Mouse (Mus musculus) neural tube, embryonic 13.5 days (tissue): ENCODE results near the gene Syne3. TPM values are rescaled to one million over a fixed set of nuclear protein-coding genes. Genes with fewer than 3 reads are reported as not detected.

Experiments used
- ATAC-seq: fragments of 200-750 bp; cut with Nextera tagmentation; 2 replicates; pipeline ENCODE4 v1.8.0; 2017; ENCODE audit warnings: low read depth, mild to moderate bottlenecking, moderate TSS enrichment, moderate library complexity
- H3K27ac ChIP-seq: fragments of 300-500 bp; sonication (generic); replicated peaks from 2 replicates; pipeline ENCODE4 v1.5.1; 2015; ENCODE audit warnings: moderate library complexity, mild to moderate bottlenecking, inconsistent platforms
- H3K27me3 ChIP-seq: fragments of 300-500 bp; sonication (generic); 2 replicates; pipeline ENCODE4 v1.6.1; 2015; ENCODE audit warnings: mild to moderate bottlenecking, inconsistent platforms
- H3K36me3 ChIP-seq: fragments of 300-500 bp; sonication (generic); 2 replicates; pipeline ENCODE4 v1.6.1; 2015; ENCODE audit warnings: mild to moderate bottlenecking, inconsistent platforms
- H3K4me1 ChIP-seq: fragments of 300-500 bp; sonication (generic); replicated peaks from 2 replicates; pipeline ENCODE4 v1.6.1; 2015; ENCODE audit warnings: inconsistent platforms
- H3K4me2 ChIP-seq: fragments of 300-500 bp; sonication (generic); 2 replicates; pipeline ENCODE4 v1.6.1; 2015; ENCODE audit warnings: inconsistent platforms, mild to moderate bottlenecking, moderate library complexity
- H3K4me3 ChIP-seq: fragments of 300-500 bp; sonication (generic); 2 replicates; pipeline ENCODE4 v1.5.1; 2015; ENCODE audit warnings: mild to moderate bottlenecking, inconsistent platforms
- H3K9ac ChIP-seq: fragments of 300-500 bp; sonication (generic); 2 replicates; pipeline ENCODE4 v1.6.1; 2015; ENCODE audit warnings: moderate library complexity, mild to moderate bottlenecking, inconsistent platforms
- H3K9me3 ChIP-seq: fragments of 300-500 bp; sonication (generic); 2 replicates; pipeline ENCODE4 v1.6.1; 2016; ENCODE audit warnings: inconsistent platforms
- WGBS: fragments of 180-500 bp; shearing (Covaris S2); methylation state at CpG from one replicate; pipeline ENCODE4 v1.1.7; 2015; 5-methylcytosine and 5-hydroxymethylcytosine counted together
- polyA plus RNA-seq: library from polyadenylated mRNA; unstranded; fragments of >200 nt; fragmentation: Nextera tagmentation; extraction: Ambion mirVana; gene quantifications from 2 replicates; pipeline ENCODE4 v1.2.1, GENCODE M21; 2015

Syne3 gene
- polyA plus RNA-seq, 1 experiment from 2014 or later, result 0.32 TPM

DNA sequence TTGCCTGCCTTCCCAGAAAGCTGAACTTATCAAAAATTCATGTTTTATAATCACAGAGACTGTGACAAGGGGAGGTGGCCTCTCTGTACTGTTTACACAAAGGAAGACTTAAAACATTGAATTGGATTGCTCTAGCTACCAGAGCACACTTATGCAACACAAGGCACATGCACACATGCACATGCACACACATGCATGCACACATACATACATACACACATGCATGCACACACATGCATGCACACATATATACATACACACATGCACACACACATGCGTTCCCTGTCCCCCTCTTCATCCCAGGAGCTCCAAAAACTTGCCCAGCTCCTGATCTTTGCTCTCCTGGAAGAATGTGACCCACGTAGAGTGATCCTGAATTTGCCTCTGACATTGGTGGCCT lies 83.8 kb downstream of the Syne3 start:
- no peaks in the 10 kb centered on the region for H3K36me3 ChIP-seq
- H3K27me3 ChIP-seq, result no peaks in the 10 kb centered on the region
- ATAC-seq, result no peak
- peaks cover 22% of the 10 kb centered on the region for H3K4me1 ChIP-seq
- WGBS, result 89% methylated on average over 2 of the region's 2 CpGs
- no peak overlapping the region for H3K27ac ChIP-seq
- no peak overlapping the region for H3K9ac ChIP-seq
- H3K4me2 ChIP-seq, result no peak overlapping the region
- no peaks in the 10 kb centered on the region for H3K9me3 ChIP-seq
- no peak overlapping the region for H3K4me3 ChIP-seq

GRCm38 (mm10) chr12:104925035-104925434 lies 84.6 kb downstream of the Syne3 start:
- H3K27ac ChIP-seq, result no peak overlapping the region
- 79% methylated on average over 5 of the region's 5 CpGs for WGBS
- no peaks in the 10 kb centered on the region for H3K9me3 ChIP-seq
- no peak for ATAC-seq
- no peak overlapping the region for H3K4me3 ChIP-seq
- H3K27me3 ChIP-seq, result no peaks in the 10 kb centered on the region
- no peak overlapping the region for H3K9ac ChIP-seq
- H3K36me3 ChIP-seq, result no peaks in the 10 kb centered on the region
- peaks cover 22% of the 10 kb centered on the region for H3K4me1 ChIP-seq
- no peak overlapping the region for H3K4me2 ChIP-seq

DNA sequence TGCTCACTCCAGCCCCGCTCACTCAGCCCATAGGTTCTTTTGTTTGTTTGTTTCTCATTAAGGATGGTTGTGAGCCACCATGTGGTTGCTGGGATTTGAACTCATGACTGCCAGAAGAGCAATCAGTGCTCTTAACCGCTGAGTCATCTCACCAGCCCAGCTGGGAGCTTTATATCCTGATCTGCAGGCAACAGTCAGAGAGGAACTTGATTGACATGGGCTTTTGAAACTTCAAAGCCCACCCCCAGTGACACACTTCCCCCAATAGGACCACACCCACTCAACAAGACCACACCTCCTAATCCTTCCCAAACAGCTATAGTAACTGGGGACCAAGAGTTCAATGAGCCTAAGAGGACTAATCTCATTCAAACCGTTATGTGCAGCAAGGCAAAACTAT lies 85.1 kb downstream of the Syne3 start:
- H3K4me3 ChIP-seq, result no peak overlapping the region
- 83% methylated on average over 3 of the region's 3 CpGs for WGBS
- no peak overlapping the region for H3K4me2 ChIP-seq
- H3K9ac ChIP-seq, result no peak overlapping the region
- peaks cover 22% of the 10 kb centered on the region for H3K4me1 ChIP-seq
- no peak for ATAC-seq
- H3K9me3 ChIP-seq, result no peaks in the 10 kb centered on the region
- H3K27ac ChIP-seq, result no peak overlapping the region
- H3K27me3 ChIP-seq, result no peaks in the 10 kb centered on the region
- H3K36me3 ChIP-seq, result no peaks in the 10 kb centered on the region

DNA sequence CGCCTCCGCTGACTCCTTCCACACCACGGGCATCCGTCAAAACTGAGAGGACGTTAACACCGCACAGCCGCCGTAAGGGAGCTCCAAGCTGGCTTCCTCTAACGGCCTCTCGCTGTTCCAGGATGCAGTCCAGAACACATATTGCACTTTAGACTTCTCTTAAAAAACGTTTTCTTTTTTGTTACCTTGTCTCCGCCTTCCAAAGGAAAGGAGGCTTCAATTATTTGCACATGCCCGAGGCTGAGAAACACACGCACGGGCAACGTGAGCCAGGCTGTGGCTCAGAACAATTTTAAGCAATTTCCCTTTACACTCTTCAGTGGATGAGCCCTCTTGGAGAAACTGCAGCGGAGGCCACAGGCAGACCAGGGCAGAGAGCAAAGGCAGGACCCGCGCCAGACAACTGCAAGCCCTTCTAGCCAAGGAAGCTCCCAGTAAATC lies 85.6 kb downstream of the Syne3 start:
- H3K27ac ChIP-seq, result no peak overlapping the region
- no peak for ATAC-seq
- 50% methylated on average over 19 of the region's 19 CpGs for WGBS
- H3K4me3 ChIP-seq, result no peak overlapping the region
- H3K27me3 ChIP-seq, result no peaks in the 10 kb centered on the region
- peaks cover 22% of the 10 kb centered on the region for H3K4me1 ChIP-seq
- H3K4me2 ChIP-seq, result no peak overlapping the region
- H3K9me3 ChIP-seq, result no peaks in the 10 kb centered on the region
- H3K9ac ChIP-seq, result no peak overlapping the region
- no peaks in the 10 kb centered on the region for H3K36me3 ChIP-seq

DNA sequence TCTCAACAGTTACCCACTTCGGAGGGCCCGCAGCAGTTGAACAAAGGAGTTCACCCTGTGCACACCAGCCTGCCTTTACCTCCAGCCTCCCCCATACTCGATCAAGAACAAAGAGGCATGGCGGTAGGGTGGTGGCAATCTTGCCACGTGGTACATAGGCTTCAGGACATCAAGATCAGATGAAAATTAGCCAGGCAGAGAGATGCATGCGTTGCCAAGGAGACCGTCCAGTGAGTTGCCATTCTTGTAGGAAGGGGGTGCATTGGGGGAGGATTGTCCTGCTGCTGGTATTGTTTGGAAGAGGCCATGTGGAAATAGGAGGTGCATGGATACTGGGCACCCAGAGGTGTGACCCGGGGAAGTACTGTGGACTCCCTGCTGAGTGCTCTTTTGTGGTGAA lies 87.0 kb downstream of the Syne3 start:
- Histone ChIP-seq H3K4me2 (no peak overlapping the region), H3K4me3 (no peak overlapping the region), H3K4me1 (peaks cover 22% of the 10 kb centered on the region), H3K27ac (no peak overlapping the region), H3K9ac (no peak overlapping the region), H3K9me3 (no peaks in the 10 kb centered on the region), H3K36me3 (no peaks in the 10 kb centered on the region), H3K27me3 (no peaks in the 10 kb centered on the region)
- 50% methylated on average over 8 of the region's 8 CpGs for WGBS
- ATAC-seq, result peak; percentile 51

GRCm38 (mm10) chr12:104921071-104921470 lies 88.5 kb downstream of the Syne3 start:
- no peaks in the 10 kb centered on the region for H3K9me3 ChIP-seq
- no peaks in the 10 kb centered on the region for H3K27me3 ChIP-seq
- no peak overlapping the region for H3K4me2 ChIP-seq
- no peak overlapping the region for H3K27ac ChIP-seq
- no peak overlapping the region for H3K9ac ChIP-seq
- H3K4me1 ChIP-seq, result peaks cover 22% of the 10 kb centered on the region
- no peaks in the 10 kb centered on the region for H3K36me3 ChIP-seq
- ATAC-seq, result no peak
- WGBS, result 80% methylated on average over 7 of the region's 7 CpGs
- no peak overlapping the region for H3K4me3 ChIP-seq

DNA sequence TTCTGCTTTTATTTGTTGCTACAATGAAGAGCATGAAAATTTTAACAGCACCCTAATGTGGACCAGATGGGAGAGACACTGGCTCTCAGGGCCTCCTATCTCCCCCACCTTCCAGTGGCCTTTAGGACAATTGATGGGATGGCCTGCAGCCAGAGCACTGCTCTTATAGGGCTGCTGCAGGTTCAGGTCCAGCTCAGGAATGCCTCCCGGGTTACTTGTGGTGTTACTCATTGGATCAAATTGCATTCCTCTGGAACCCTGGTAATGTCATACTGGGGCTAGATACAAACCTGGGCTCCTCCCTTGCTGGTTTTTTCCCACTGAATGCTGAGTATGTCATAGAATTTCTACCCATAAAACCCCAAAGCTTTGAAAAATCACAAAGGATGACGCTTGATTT lies 90.4 kb downstream of the Syne3 start:
- Histone ChIP-seq H3K27me3 (no peaks in the 10 kb centered on the region), H3K9me3 (no peaks in the 10 kb centered on the region), H3K36me3 (no peaks in the 10 kb centered on the region), H3K4me2 (no peak overlapping the region), H3K4me1 (peaks cover 19% of the 10 kb centered on the region), H3K27ac (no peak overlapping the region), H3K9ac (no peak overlapping the region), H3K4me3 (no peak overlapping the region)
- ATAC-seq, result no peak
- WGBS, result 82% methylated on average over 2 of the region's 2 CpGs

GRCm38 (mm10) chr12:104917927-104918326 lies 91.7 kb downstream of the Syne3 start:
- H3K4me2 ChIP-seq, result no peak overlapping the region
- H3K4me1 ChIP-seq, result peaks cover 10% of the 10 kb centered on the region
- no peak overlapping the region for H3K27ac ChIP-seq
- no peak overlapping the region for H3K9ac ChIP-seq
- H3K4me3 ChIP-seq, result no peak overlapping the region
- no peak for ATAC-seq
- H3K27me3 ChIP-seq, result no peaks in the 10 kb centered on the region
- no peaks in the 10 kb centered on the region for H3K9me3 ChIP-seq
- 99% methylated on average over 2 of the region's 2 CpGs for WGBS
- no peaks in the 10 kb centered on the region for H3K36me3 ChIP-seq

DNA sequence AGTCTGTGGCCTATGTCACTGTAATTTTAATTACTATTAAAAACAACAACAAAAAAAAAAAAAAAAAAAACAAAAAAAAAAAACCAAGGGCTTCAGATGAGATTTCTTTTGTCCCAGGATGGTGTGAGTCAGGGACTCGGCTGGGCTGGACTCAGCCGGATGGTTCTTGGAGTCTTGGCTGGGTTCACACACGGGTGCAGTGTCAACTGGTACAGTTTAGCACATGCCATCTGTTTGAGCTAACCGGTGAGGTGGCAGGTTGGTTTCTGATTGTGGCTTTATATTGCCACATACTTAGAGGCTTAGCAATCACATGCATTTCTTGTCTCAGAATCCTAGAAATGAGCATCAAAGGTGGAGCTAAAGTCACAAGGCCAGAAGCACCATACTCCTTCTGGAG lies 92.3 kb downstream of the Syne3 start:
- Histone ChIP-seq H3K9ac (no peak overlapping the region), H3K4me3 (no peak overlapping the region), H3K9me3 (no peaks in the 10 kb centered on the region), H3K27me3 (no peaks in the 10 kb centered on the region), H3K36me3 (no peaks in the 10 kb centered on the region), H3K4me1 (0 out of 2 replicates have a peak, but pooled peaks cover 9% of the 10 kb centered on the region), H3K4me2 (no peak overlapping the region), H3K27ac (no peak overlapping the region)
- WGBS, result 95% methylated on average over 4 of the region's 4 CpGs
- ATAC-seq, result no peak

- 0 out of 2 replicates have a peak, but pooled peaks cover 9% of the 10 kb centered on the region for H3K4me1 ChIP-seq
- no peak overlapping the region for H3K27ac ChIP-seq
- no peaks in the 10 kb centered on the region for H3K9me3 ChIP-seq
- 88% methylated on average over 8 of the region's 8 CpGs for WGBS
- H3K4me2 ChIP-seq, result no peak overlapping the region
- ATAC-seq, result no peak
- H3K36me3 ChIP-seq, result no peaks in the 10 kb centered on the region
- H3K27me3 ChIP-seq, result no peaks in the 10 kb centered on the region
- H3K4me3 ChIP-seq, result no peak overlapping the region
- no peak overlapping the region for H3K9ac ChIP-seq
Measured at GRCm38 (mm10) chr12:104916776-104917175, 92.8 kb downstream of the Syne3 start.

GRCm38 (mm10) chr12:104915681-104916080 lies 93.9 kb downstream of the Syne3 start:
- no peak overlapping the region for H3K9ac ChIP-seq
- H3K36me3 ChIP-seq, result no peaks in the 10 kb centered on the region
- 0 out of 2 replicates have a peak, but pooled peaks cover 1% of the 10 kb centered on the region for H3K27me3 ChIP-seq
- 0 out of 2 replicates have a peak, but pooled peaks cover 5% of the 10 kb centered on the region for H3K4me1 ChIP-seq
- no peak for ATAC-seq
- no peak overlapping the region for H3K4me3 ChIP-seq
- H3K27ac ChIP-seq, result no peak overlapping the region
- 44% methylated on average over 4 of the region's 4 CpGs for WGBS
- no peak overlapping the region for H3K4me2 ChIP-seq
- no peaks in the 10 kb centered on the region for H3K9me3 ChIP-seq

DNA sequence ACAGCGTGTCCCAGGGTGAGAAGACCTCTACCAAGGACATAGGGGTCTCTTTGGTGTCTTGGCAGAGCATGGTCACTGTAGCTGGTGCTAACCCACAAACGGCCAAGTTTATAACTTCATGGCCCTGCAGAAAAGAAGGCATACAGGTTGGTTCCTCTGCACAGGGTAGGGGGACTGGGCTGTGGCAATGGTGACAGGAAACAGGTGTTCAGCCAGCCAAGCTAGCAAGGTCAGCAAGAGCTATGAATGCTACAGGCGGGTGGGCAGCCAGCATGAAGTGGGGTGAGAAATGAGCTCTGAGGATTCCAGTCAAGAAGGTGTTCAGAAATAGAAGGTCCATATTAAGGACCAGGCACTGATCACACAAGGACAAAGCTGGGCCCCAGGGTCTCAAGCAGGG lies 96.6 kb downstream of the Syne3 start:
- peaks cover 18% of the 10 kb centered on the region for H3K4me1 ChIP-seq
- no peak for ATAC-seq
- H3K27ac ChIP-seq, result no peak overlapping the region
- H3K4me3 ChIP-seq, result no peak overlapping the region
- H3K9ac ChIP-seq, result no peak overlapping the region
- WGBS, result 52% methylated on average over 3 of the region's 3 CpGs
- no peaks in the 10 kb centered on the region for H3K36me3 ChIP-seq
- no peak overlapping the region for H3K4me2 ChIP-seq
- 0 out of 2 replicates have a peak, but pooled peaks cover 3% of the 10 kb centered on the region for H3K27me3 ChIP-seq
- H3K9me3 ChIP-seq, result no peaks in the 10 kb centered on the region

DNA sequence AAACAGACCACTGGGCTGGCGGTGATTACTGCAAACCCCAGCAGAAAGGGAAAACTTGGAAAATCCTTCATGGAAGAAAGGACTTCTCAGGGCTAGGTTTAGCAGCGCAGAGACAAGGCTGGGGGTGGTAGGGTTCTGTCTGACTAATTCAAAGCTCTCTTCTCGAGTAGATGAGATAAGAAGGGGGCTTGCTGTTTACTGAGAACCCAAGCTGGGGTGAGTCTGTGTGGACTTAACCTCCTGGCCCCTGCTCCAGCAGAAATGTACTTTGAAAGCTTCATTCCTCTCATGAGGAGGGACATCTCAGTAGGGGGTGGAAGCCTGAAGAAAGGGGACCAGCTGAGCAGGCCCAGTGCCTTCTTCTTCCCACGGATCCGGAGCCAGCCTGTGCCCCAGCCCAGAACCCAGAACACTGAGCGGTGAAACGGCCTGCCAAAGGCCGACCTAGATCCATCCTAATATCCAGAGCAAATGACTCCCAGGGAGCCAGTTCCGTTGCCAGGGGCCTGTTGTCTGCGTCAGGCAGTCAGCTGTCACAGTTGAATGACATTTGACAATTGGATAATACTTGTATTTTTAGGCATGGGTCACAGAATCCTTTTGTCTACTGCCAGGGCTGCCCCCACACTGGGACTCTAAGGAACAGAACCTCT lies 97.2 kb downstream of the Syne3 start:
- no peaks in the 10 kb centered on the region for H3K9me3 ChIP-seq
- no peak overlapping the region for H3K27ac ChIP-seq
- H3K9ac ChIP-seq, result no peak overlapping the region
- H3K4me3 ChIP-seq, result no peak overlapping the region
- ATAC-seq, result no peak
- no peaks in the 10 kb centered on the region for H3K36me3 ChIP-seq
- H3K4me2 ChIP-seq, result no peak overlapping the region
- 0 out of 2 replicates have a peak, but pooled peaks cover 3% of the 10 kb centered on the region for H3K27me3 ChIP-seq
- H3K4me1 ChIP-seq, result peaks cover 19% of the 10 kb centered on the region
- 27% methylated on average over 10 of the region's 10 CpGs for WGBS
